Mouse (Mus musculus) heart, adult 2 months (tissue): ENCODE measurements around the gene Pdlim1.

Experiments used
- CTCF ChIP-seq: fragments of 200-600 bp; IDR thresholded peaks from 2 replicates; pipeline ENCODE4 v1.8.1; 2022; ENCODE audit warnings: antibody characterized with exemption, mild to moderate bottlenecking, moderate library complexity
- EP300 ChIP-seq: fragments of 200-500 bp; IDR thresholded peaks from 2 replicates; pipeline ENCODE4 v1.6.1; 2011; ENCODE audit warnings: low read depth, low read length, control low read depth; ENCODE audit not compliant: insufficient read depth
- POLR2A ChIP-seq: fragments of 200-500 bp; IDR thresholded peaks from 2 replicates; pipeline ENCODE4 v1.6.1; 2011; ENCODE audit warnings: mild to moderate bottlenecking, low read depth, low read length, control low read depth; ENCODE audit not compliant: insufficient read depth

DNA sequence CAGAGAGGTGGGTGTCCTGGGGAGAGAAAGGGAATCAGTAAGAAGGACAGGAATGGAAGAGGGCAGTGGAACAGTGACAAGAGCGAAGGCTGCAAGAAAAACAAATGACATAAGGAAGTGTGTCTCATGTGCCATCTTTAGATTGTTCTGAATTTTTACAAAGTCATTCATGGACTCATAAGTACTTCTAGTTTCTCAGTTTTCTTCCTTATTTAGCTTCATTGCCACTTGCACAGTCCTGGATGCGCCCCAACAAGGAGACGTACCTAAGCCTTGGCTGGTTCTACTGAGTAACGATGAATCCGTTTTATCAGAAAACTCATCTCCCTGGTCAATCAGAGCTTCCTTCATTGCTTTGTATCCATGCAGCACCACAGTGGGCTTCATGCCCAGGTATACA, 88.0 kb downstream of the Pdlim1 start:
- TF ChIP-seq CTCF (no peak), EP300 (no peak), POLR2A (no peak)
